Mouse (Mus musculus) monocyte, adult 5-6 weeks (primary cell): ENCODE results near the gene Pdcd6ip. TPM values are rescaled to one million over a fixed set of nuclear protein-coding genes. Genes with fewer than 3 reads are reported as not detected.

Experiments used
- ATAC-seq: fragments of 153-309, 156-312 bp; replicated peaks from 2 replicates; pipeline ENCODE4 v1.8.0; 2017; ENCODE audit warnings: mild to moderate bottlenecking; ENCODE audit not compliant: low TSS enrichment, insufficient number of reproducible peaks, severe bottlenecking, poor library complexity, low FRiP score
- total RNA-seq: library from RNA; stranded (forward); fragments of 200-1000, 200-491, 200-594 nt; gene quantifications from 3 replicates; pipeline ENCODE4 v1.2.3, GENCODE M21; 2017

Pdcd6ip gene
- total RNA-seq, 1 experiment from 2014 or later: 191 TPM

GRCm38 (mm10) chr9:113634986-113635385 lies 73.1 kb downstream of the Pdcd6ip start:
- no peak for ATAC-seq

DNA sequence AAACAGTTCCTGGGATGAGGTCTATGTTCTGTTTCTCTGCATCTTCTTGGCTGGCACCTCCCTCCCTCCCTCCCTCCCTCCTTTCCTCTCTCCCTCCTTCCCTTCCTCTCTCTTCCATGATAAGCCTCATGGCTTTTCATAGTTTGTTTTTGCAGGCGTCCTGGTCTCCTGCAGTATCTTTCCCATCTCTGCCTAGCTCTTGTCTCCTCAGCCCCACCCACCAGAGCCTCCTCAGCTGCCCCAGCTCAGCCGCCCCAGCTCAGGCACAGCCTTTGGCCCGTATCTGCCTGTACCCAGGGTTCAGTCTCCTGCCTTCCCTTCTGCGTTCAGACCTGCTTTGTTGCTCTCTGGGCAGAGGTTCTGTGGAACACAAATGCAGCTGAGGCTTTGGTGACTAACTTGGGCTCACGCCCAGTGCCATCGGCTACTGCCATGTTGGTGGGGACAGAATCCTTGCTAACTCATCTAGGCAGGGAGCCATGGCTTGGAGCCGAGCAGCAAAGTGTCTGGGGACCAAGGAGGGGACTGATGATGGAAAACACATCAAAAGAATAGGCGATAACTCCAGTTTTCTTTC lies 74.8 kb downstream of the Pdcd6ip start:
- no peak for ATAC-seq

DNA sequence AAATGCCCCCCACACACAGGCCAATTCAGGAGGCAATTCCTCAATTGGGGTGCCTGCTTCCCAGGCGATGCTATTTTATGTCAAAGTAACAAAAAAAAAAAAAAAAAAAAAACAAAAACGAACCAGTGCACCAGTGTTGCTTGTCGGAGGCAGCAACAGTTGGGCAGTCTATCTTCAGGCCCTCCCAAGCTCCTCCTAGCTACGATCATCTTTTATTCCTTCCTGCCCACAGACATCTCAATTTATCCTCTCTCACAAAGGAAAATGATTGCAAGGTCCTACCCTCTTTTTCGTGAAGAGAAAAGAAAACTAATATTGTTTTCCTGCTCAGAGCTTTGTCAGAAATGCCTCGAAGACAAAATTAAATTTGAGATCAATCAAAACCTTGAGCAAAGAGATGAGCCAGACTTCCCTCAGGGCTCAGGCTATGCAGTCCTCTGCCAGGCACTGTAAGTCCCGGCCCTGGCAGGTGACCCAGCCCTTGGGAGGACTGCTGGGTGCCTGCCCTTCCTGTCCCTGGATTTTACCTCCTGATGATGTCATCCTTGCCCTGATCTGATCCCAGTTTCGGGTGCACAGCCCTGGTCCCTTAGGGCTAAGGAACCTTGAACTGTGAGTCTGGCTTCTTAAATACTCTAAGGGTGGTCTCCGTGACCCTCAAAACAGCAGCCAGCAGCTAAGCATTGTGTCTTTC lies 75.6 kb downstream of the Pdcd6ip start:
- ATAC-seq: no peak

GRCm38 (mm10) chr9:113629632-113630031 lies 78.4 kb downstream of the Pdcd6ip start:
- ATAC-seq: no peak

- no peak for ATAC-seq
These were observed 78.9 kb downstream of the Pdcd6ip start for GRCm38 (mm10) chr9:113629191-113629590.

DNA sequence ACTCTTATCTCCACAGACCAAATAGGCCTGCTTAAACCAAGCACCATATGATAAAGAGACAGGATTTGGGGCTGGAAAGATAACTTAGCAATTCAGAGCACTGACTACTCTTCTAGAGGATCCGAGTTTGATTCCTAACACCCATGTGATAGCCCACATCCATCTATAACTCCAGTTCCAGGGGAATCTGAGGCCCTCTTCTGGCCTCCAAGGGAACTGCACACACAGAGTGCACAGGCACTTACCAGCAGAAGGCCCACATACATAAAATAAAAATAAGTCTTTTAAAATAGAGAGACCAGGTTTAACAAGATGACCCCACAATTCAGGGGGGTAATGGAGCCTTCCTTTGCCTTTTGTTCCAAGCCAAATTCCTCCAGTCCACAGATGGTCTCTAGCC lies 79.3 kb downstream of the Pdcd6ip start:
- ATAC-seq: no peak

DNA sequence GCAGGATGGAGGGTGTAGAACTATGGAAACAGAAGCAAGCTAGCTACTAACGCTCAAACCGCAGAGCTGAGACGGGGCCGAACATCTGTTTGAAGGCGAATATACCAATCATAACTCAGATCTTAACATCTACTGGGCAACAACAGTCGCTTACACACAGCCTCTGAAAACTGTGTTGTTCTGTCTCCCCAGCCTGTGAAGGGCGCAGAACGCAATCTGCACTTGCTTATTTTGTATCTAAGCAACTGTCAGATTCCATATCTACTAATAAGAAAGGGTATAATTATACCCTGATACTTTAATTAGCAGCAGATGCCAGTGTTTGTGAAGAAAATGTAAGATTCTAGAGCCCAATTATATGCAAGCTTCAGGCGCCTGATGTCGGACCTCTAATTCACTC lies 81.3 kb downstream of the Pdcd6ip start:
- no peak for ATAC-seq

DNA sequence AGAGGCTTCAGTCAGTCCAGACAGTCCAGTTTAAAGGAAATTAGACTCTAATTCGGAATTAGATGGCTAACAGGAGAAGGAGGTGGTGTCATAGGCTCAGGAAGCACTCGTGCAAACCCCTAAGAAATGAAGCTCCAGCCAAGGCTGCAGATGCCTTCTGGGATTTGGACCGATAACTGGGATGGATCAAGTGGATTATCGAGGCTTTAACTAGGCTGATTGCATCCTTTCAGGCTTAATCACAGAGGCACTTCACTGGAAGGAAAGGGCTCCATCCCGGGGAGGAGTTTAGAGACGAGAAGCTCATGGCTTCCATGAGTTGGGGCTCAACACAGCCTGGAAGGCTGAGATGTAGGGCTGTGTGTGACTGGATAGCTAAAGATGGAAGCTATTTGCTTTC lies 84.0 kb downstream of the Pdcd6ip start:
- no peak for ATAC-seq

GRCm38 (mm10) chr9:113617081-113617480 lies 91.0 kb downstream of the Pdcd6ip start:
- no peak for ATAC-seq

GRCm38 (mm10) chr9:113610776-113611175 lies 97.3 kb downstream of the Pdcd6ip start:
- no peak for ATAC-seq

- ATAC-seq: no peak
These were observed 105.9 kb downstream of the Pdcd6ip start for GRCm38 (mm10) chr9:113602140-113602539.

Other genes with a start within 250 kb of the Pdcd6ip start
- gene Clasp2, start 33.2 kb upstream of the Pdcd6ip start, total RNA-seq: 39.7 to 59.4 TPM (median 42.1 TPM) in 3 replicates
- gene Ubp1, start 222.7 kb upstream of the Pdcd6ip start, total RNA-seq: 99.1 to 134 TPM (median 122 TPM) in 3 replicates